Mouse (Mus musculus) left cerebral cortex, adult 8-10 months (tissue): Measurements from ENCODE around the gene Nr5a2. TPM values are rescaled to one million over a fixed set of nuclear protein-coding genes. Genes with fewer than 3 reads are reported as not detected.

ENCODE experiments used
- DNase-seq, 2 experiments: peaks; one replicate each; pipeline ENCODE4 v3.0.0; 2022; ENCODE audit warnings: low spot score in 2 of 2
- total RNA-seq, 4 experiments: library from RNA; stranded (reverse); gene quantifications; 2 replicates each; pipeline ENCODE4 v1.2.4; 2022

Nr5a2 gene
- total RNA-seq = under 1 TPM in 2 of 4 experiments, not detected in 2; 0.09 to 0.11 TPM

DNA sequence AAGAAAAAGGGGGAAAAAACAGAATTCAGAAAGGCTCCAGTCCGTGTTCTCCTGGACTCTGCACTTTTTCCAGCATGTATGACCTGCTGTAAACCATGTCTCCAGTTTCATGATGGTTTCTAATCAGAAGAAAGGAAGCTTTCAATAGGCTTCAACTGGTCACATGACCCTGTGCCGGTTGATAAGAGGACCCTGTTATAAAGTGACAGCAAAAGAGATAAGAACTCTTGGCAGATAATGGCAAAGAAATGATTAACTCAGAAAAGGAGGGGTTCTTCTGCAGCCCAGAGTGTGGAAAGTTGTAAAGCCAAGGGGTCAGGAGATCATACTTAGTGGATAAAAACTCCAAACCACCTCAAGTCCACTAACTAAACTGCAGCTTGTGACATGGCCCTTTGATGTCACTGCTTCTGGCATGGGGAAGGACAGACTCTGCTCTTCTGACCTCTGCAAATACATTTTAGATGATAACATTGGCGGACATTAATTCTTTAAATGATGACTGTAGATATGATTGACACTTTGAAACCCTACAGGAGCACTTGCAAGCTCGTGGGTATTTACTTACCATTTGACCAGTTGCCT is at the start of gene Nr5a2:
Gene Nr5a2, minus strand, starts transcription at position 21 of the 585 bp plus-strand sequence.
- no peak for DNase-seq

DNA sequence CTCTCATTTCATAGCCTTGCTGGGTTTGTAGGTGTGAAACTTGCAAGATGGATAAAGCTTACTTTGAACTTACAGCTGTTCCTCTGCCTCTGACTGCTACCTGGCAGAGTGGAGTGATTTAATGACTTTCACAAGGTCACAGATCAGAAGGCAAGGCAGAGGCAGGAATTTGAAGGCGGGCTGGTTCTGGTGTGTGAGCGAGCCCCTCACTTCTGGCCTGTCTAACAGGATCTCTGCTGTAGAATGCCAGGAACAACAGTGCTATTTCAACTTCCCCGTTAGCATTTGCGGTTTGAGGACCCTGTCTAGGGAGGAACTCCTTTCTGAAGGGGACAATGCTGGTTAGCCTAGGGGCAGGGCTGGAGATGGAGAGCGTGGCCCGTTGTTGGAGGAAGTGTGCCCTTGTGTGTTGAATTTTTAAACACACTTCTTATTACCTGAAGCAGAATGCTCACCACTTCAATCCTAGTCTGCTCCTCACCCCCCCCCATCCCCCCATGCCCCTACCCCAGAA is 48.5 kb upstream of the Nr5a2 start:
- DNase-seq = no peak

- DNase-seq = no peak
These were observed 43.6 kb upstream of the Nr5a2 start for GRCm38 (mm10) chr1:137003816-137004215.

- no peak for DNase-seq
These were observed 42.9 kb upstream of the Nr5a2 start for GRCm38 (mm10) chr1:137003144-137003543.

GRCm38 (mm10) chr1:136991762-136992352 is 31.6 kb upstream of the Nr5a2 start:
- no peak for DNase-seq

DNA sequence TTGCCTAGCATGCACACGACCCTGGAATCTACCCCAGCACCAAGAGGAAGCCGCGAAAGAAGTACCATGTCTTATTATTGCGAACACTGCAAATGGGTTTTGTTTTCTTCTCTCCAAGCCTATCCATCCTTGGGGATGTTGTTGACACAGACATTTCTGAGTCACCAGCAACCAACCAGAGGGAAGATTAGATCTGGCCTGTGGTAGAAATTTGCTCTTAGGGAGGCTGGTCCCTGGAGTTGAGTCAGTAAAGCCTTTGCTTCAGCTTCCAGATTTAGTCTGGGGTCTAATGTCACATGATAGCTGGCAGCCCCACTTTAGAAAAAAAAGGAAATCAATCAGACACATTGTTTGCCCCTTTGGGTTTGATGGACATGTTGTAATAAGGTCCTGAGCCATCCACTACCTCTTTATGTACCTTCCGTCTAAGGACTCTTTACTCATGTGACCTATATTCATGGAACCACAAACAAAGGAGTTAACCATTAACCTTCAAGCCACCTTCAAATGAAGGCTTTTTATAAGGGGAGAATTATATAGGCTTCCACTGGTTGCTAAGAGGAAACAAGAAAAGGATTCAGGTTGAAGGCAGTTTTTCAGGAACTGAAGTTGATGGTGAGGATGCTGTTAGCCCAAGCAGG is 20.1 kb upstream of the Nr5a2 start:
- no peak for DNase-seq

GRCm38 (mm10) chr1:136977867-136978266 is 17.6 kb upstream of the Nr5a2 start:
- DNase-seq = no peak

DNA sequence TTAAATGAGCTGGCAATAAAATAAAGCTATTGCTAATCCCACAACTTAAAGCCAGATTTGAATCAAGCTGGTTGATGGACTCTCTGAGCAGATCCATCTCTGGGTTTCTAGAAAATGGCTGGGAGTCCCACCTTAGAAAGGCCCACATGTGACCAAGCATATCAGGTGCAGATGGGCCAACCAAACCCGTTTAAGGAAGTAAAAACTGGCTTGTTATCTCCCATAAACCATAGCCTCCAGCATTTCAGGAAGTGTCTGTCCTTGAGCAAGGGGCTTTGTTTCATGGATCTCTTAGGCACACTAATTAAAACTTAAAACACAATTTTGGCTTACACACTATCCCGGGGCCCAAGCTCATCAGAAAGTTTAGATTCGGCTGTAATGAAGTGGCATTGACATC is 13.8 kb upstream of the Nr5a2 start:
- no peak for DNase-seq

- DNase-seq = no peak
These were observed 12.8 kb upstream of the Nr5a2 start for GRCm38 (mm10) chr1:136973016-136973415.

GRCm38 (mm10) chr1:136970995-136971394 is 10.7 kb upstream of the Nr5a2 start:
- no peak for DNase-seq

- no peak for DNase-seq
These were observed 6.6 kb upstream of the Nr5a2 start for GRCm38 (mm10) chr1:136966728-136967386.

DNA sequence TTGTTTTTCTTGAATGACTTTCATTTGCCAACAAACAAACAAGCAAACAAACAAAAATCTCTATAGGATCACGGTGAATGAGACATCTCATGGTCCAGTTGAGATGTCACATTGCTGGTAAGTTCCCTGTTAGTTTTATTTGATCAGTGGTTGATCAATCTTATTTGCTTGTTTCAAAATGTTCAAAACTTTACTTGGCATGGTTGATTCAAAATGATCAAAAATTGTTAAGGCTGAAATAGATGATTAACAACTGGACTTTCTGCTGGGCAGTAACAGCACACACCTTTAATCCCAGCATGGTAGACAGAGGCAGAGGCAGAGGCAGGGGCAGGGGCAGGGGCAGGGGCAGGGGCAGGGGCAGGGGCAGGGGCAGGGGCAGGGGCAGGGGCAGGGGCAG is 757 bp downstream of the Nr5a2 start:
- DNase-seq = no peak

GRCm38 (mm10) chr1:136958666-136959065 is 1.6 kb downstream of the Nr5a2 start:
- no peak for DNase-seq

- DNase-seq = no peak
These were observed 2.1 kb downstream of the Nr5a2 start for GRCm38 (mm10) chr1:136958185-136958584.

DNA sequence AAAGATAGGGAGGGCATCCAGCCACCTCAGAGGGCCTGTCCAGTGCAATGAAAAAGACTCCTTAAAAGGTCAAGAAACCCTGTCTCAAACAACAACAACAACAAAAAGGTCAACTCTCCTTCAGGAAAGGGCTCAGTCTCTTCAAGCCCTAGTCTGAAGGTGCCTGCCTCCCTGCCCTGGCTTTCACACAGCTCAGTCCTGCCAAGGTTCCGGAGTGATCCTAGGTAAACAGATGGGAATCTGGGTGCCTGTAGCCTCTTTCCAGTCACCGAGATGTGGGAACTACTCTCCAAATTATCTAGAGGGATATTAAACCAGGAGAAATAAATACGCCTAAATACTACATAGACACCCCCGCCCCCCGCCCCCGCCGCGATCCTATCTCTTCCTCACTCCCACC is 2.6 kb downstream of the Nr5a2 start:
- DNase-seq = no peak

DNA sequence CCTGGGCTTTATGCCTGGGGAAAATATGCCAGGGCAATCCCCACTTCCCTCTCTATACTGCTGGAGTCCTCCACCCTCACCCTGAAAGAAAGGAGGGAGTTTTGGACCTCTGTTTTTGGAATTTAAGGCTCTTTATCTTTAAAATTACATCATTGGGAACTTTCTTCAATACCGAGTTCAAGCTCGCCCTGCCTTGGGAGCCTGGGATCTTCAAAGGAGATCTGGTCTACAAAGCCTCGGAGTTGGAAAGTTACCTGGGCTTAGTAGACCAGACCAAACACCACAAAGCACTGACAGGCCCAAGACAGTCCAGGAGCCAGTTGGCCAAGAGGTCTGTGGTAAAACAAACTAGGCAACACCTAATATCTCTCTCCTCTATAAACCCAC is 6.1 kb downstream of the Nr5a2 start:
- DNase-seq = no peak

DNA sequence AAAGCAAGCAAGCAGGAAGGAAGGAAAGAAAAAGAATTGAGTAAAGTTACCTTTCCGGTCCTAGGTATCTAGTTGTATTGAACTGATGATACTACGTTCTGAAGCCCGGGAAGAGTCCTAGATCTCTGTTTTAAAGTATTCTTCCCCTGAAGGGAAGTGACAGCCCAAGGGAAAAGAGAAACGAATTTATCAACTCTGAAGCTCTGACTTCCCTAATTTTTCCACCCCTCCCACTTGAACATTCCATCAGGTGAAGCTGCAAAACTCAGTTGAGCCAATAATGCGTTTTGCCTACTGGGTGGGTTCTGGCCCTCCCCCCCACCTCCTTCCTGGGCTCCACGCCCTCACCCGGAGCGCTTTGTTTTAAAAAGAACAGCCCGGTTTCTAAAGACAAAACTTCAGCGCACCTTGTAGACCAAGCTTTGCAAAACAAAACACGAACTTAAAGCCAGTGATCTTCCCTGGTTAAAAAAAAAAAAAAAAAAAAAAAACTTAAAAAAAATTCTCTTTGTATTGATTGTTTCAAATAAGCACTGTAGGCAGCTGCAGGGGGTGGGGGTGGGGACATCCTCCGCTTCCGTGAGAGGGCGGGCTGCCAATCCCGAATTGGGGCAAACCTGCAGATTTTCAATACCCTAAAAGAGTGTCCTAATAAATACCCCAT is 6.7 kb downstream of the Nr5a2 start:
- DNase-seq = no peak

GRCm38 (mm10) chr1:136952609-136953311 is 7.5 kb downstream of the Nr5a2 start:
- peak in 1 of 2 experiments; percentile 7 for DNase-seq

DNA sequence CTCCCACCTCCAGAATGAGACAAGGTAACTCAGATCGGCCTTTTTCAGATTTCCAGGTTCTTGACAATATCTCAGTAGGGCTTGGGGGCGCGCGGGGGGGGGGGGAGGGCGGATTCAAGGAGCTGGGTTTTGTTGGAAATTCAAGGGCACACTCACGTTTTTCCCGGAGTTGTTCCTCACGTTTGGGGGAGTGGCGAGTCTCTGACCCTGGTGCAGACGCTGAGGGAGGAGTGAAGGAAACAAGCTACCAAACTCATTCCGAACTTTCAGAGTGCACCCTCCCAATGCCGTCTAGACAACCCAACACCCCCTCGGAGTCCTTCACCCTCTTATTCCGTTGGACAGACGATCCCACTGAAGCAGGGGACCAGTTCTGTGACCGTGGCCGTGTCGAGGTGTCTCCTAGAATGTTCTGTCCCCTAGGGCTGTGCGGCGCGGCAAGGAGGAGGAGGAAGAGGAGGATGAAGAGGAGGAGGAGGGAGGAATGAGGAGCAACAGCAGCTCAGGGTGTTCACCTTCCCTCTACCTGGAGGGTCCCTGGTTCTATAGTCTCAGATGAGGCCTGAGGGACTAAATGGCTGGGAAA is 8.2 kb downstream of the Nr5a2 start:
- DNase-seq = no peak

DNA sequence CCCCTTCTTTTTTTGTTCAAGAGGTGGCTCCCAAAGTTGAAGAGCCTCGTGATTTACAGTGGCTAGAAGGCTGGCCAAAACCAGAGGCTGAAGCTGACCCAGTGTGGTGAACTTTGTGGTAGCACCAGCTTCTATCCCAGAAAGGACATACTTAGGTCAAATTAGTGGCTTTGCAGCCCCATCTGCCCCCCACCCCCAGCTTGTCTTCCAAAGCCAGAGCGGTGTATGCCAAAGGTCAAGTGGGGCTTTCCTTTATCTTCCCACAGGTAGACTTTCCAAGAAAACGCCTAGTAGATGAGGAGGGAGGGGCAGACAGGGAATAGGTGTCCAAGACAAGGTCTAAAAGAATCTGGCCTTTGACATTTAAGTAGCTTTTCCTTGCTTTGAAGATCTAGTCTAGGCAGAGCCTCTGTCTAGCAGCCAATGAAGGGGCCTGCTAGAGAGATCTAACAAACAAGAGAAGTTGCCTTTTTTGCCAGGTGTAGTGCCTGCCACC is 9.0 kb downstream of the Nr5a2 start:
- no peak for DNase-seq
